Mouse (Mus musculus) G1E (cell line): ENCODE results near the gene Zfp691.

Experiments
- CTCF ChIP-seq: IDR thresholded peaks from 2 replicates; pipeline ENCODE4 v1.5.1; 2012; ENCODE audit warnings: low read depth, low read length, inconsistent platforms, mixed read lengths
- GATA1 ChIP-seq: IDR thresholded peaks from 2 replicates; pipeline ENCODE4 v1.6.1; 2012; ENCODE audit warnings: borderline replicate concordance, low read length, inconsistent platforms, mixed read lengths
- POLR2AphosphoS5 ChIP-seq: IDR thresholded peaks from 2 replicates; pipeline ENCODE4 v1.6.1; 2012; ENCODE audit warnings: low read depth, low read length, inconsistent platforms; ENCODE audit not compliant: insufficient replicate concordance
- TAL1 ChIP-seq: conservative IDR thresholded peaks from 2 replicates; pipeline ENCODE4 v1.6.1; 2012; ENCODE audit warnings: low read depth, low read length, inconsistent platforms, mixed read lengths

DNA sequence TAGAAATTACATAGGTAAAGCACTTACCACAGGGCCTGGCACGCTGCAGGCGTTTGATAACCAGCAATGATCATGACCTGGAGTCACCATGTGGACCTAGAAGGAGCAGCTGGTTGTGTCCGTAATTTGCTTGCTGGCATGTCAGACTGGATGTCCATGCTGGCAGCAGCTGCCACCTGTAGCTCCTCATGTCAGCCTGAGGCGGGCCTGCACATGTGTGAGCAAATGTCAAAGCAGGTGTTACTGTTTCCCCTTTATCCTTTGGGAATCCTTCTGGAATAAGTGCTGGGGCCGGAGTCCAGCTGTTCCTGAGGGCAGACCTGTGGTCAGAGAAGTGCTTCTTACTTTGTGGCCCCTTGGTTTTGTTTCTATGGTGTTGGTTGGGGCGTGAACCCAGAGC, 24.1 kb upstream of the Zfp691 start:
- TF ChIP-seq CTCF (no peak), TAL1 (no peak), GATA1 (no peak), POLR2AphosphoS5 (no peak)
